Mouse (Mus musculus) embryo, embryonic 10.5 days (tissue): ENCODE measurements around the gene Naif1.

Source experiments
- DNase-seq: peaks from one replicate; pipeline ENCODE4 v3.0.0-alpha.2; 2015; ENCODE audit warnings: low spot score

Naif1 gene

DNA sequence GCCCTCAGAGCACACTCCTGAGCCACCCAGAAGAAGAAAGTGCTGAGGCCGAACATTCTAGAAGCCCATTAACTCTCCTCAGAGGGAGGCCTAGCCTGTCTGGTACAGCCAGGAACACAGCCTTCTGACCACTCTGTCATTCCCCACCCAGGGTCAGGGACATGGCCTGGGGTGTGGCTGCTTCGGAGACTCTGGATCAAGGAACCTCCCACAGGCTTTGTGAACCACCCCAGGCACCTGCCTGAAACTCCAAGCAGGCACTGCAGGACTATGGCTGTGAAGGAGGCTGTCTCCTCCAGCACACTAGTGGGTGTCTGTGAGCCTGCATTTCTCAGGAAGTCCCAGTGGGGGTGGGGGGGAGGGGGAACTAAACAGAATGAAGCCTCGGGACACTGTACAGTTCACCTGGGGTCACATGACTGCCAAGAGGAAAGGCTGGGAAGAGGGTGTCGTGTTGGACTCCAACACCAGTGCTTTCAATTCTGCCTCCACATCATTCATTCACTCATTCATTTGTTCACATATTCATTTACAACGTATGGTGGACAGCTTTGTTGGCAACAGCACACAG, 51.6 kb downstream of the Naif1 start:
- DNase-seq = no peak

GRCm38 (mm10) chr2:32502843-32503242, 52.6 kb downstream of the Naif1 start:
- DNase-seq = no peak

DNA sequence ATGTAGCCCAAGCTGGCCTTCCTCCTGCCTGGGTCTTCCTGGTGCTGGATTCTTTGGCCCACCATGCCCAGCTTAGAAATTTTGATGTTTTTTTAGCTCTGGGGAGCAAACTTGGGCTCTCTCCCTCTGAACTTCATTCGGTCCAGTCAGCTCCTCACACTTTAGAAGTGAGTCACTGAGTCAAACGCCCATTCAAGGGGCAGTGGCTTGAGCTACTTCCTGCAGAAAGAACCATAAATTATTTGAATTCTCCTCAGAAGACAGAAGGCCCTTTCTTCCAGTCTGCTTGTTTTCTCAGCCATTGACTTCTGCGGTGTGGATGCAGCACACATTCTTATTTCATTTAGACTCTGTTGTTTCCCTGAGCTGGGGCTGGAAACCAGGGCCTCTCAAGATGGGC, 53.3 kb downstream of the Naif1 start:
- DNase-seq = peak; percentile 23

DNA sequence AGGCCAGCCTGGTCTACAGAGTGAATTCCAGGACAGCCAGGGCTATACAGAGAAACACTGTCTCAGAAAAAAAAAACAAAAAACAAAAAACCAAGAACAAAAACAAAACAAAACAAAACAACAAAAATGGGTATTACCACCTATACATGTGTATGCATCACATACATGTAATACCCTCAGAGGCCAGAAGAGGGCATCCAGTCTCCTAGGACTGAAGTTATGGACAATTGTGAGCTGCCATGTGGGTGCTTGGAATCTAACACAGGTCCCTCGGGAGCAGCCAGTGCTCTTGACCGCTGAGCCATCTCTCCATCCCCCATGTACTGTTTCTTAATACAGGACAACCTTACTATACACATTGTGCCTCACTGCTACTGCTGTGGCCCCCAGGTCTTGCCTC, 55.3 kb downstream of the Naif1 start:
- DNase-seq = no peak
